Comparison of ENCODE assay signal across 8 mouse cellular contexts in genomic region chr19:6376255-6376564, GRCm38 (mm10). TPM values are rescaled to one million over a fixed set of nuclear protein-coding genes. Genes with fewer than 3 reads are reported as not detected.
DNase-seq lines count a peak whose midpoint lies in the region; ATAC-seq lines count a peak whose summit lies in the region.

No protein-coding gene starts in this region.

- peak; percentile 62 to 80 for DNase-seq in heart, postnatal 14 days
- DNase-seq in right cerebral cortex, postnatal 14 days: peak; percentile 77
- DNase-seq in right cerebral cortex, adult 18-20 months: no peak
- peak; percentile 66 for DNase-seq in adrenal gland, postnatal 25 days

- peaks cover 88% of the 10 kb centered on the region for H3K36me3 ChIP-seq in heart, embryonic 12.5 days

- H3K9me3 ChIP-seq in heart, embryonic 12.5 days (replicated peaks): no peaks in the 10 kb centered on the region

- WGBS in heart, embryonic 12.5 days: 82% methylated on average over 14 of the region's 14 CpGs

- ATAC-seq in heart, embryonic 12.5 days (ENCODE audit: insufficient number of reproducible peaks, low FRiP score): no peak
- 0 out of 2 replicates have a peak, but pooled peaks have one; percentile 44 for ATAC-seq in erythroblast, adult 5-6 weeks (replicated peaks; ENCODE audit: low FRiP score, poor library complexity, severe bottlenecking)
- ATAC-seq in megakaryocyte-erythroid progenitor cell, adult 5-6 weeks (replicated peaks; ENCODE audit: low FRiP score, low TSS enrichment, poor library complexity, severe bottlenecking): 0 out of 2 replicates have a peak, but pooled peaks have one; percentile 48
- no peak for ATAC-seq in inflammation-experienced regulatory T-cells, adult 6 months

- H3K4me3 ChIP-seq in heart, embryonic 12.5 days: no peak overlapping the region

- H3K27ac ChIP-seq in heart, embryonic 12.5 days (ENCODE audit: poor library complexity, severe bottlenecking): no peak overlapping the region

- no peak overlapping the region for H3K9ac ChIP-seq in heart, embryonic 12.5 days

- intact Hi-C loops in heart, postnatal 14 days (cut with DNase I): loop anchor here (2.0 kb wide), 1 partner anchor 77 kb away; no protein-coding TSS in a partner anchor

- no peaks in the 10 kb centered on the region for H3K27me3 ChIP-seq in heart, embryonic 12.5 days (replicated peaks)

- no peak overlapping the region for H3K4me2 ChIP-seq in heart, embryonic 12.5 days

- peaks cover 15% of the 10 kb centered on the region for H3K4me1 ChIP-seq in heart, embryonic 12.5 days (replicated peaks)

RNA-seq across cellular contexts. Expression of gene Pygm, which starts 8.0 kb away (rescaled TPM):
- total RNA-seq in heart, postnatal 14 days (2021): 100 to 1,000 TPM; 824 to 866 TPM
- polyA plus RNA-seq in heart, embryonic 12.5 days (2016; fragmentation: Nextera tagmentation; extraction: Ambion mirVana): 224 and 234 TPM in 2 replicates
- 61.6 and 85.9 TPM in 2 replicates for total RNA-seq in adrenal gland, postnatal 25 days (2021)
- not detected in 2 replicates for total RNA-seq in erythroblast, adult 5-6 weeks (2015; ENCODE audit: low replicate concordance)
- not detected in 2 replicates for total RNA-seq in erythroblast, adult 5-6 weeks (2017; ENCODE audit: low replicate concordance)
- total RNA-seq in megakaryocyte-erythroid progenitor cell, adult 5-6 weeks (2014; fragmentation: Nextera tagmentation): 4.9 TPM in 1 of 2 replicates, not detected in the other
- 0.04 and 4.9 TPM in 2 replicates for total RNA-seq in megakaryocyte-erythroid progenitor cell, adult 5-6 weeks (2017)
- polyA plus RNA-seq in inflammation-experienced regulatory T-cells, adult 6 months (2017; shearing (Covaris generic)): 1 to 10 TPM; 3.4 to 6.5 (median 5.7) TPM

RNA-seq across cellular contexts. Expression of gene Sf1, which starts 12.7 kb away (rescaled TPM):
- 100 to 1,000 TPM; 102 to 105 TPM for total RNA-seq in heart, postnatal 14 days (2021)
- polyA plus RNA-seq in heart, embryonic 12.5 days (2016; fragmentation: Nextera tagmentation; extraction: Ambion mirVana): 127 and 130 TPM in 2 replicates
- 211 and 245 TPM in 2 replicates for total RNA-seq in adrenal gland, postnatal 25 days (2021)
- 71.3 and 72.7 TPM in 2 replicates for total RNA-seq in erythroblast, adult 5-6 weeks (2015; ENCODE audit: low replicate concordance)
- 42.1 and 81.4 TPM in 2 replicates for total RNA-seq in erythroblast, adult 5-6 weeks (2017; ENCODE audit: low replicate concordance)
- 286 and 398 TPM in 2 replicates for total RNA-seq in megakaryocyte-erythroid progenitor cell, adult 5-6 weeks (2014; fragmentation: Nextera tagmentation)
- 253 and 302 TPM in 2 replicates for total RNA-seq in megakaryocyte-erythroid progenitor cell, adult 5-6 weeks (2017)
- polyA plus RNA-seq in inflammation-experienced regulatory T-cells, adult 6 months (2017; shearing (Covaris generic)): 10 to 100 TPM; 53.3 to 63.5 (median 59.1) TPM

RNA-seq across cellular contexts. Expression of gene Rasgrp2, which starts 22.9 kb away (rescaled TPM):
- total RNA-seq in heart, postnatal 14 days (2021): 10 to 100 TPM; 66.6 to 70.7 TPM
- 43.8 and 45.8 TPM in 2 replicates for polyA plus RNA-seq in heart, embryonic 12.5 days (2016; fragmentation: Nextera tagmentation; extraction: Ambion mirVana)
- 37.6 and 39.5 TPM in 2 replicates for total RNA-seq in adrenal gland, postnatal 25 days (2021)
- 55.4 and 90.1 TPM in 2 replicates for total RNA-seq in erythroblast, adult 5-6 weeks (2015; ENCODE audit: low replicate concordance)
- 31.9 and 39.0 TPM in 2 replicates for total RNA-seq in erythroblast, adult 5-6 weeks (2017; ENCODE audit: low replicate concordance)
- 41.2 and 64.6 TPM in 2 replicates for total RNA-seq in megakaryocyte-erythroid progenitor cell, adult 5-6 weeks (2014; fragmentation: Nextera tagmentation)
- total RNA-seq in megakaryocyte-erythroid progenitor cell, adult 5-6 weeks (2017): 21.6 and 32.0 TPM in 2 replicates
- 100 to 1,000 TPM in 1 of 3 experiments, 10 to 100 TPM in 2; 59.9 to 201 (median 68.4) TPM for polyA plus RNA-seq in inflammation-experienced regulatory T-cells, adult 6 months (2017; shearing (Covaris generic))

RNA-seq across cellular contexts. Expression of gene Map4k2, which starts 35.3 kb away (rescaled TPM):
- 10 to 100 TPM; 56.3 TPM for total RNA-seq in heart, postnatal 14 days (2021)
- 14.1 and 15.7 TPM in 2 replicates for polyA plus RNA-seq in heart, embryonic 12.5 days (2016; fragmentation: Nextera tagmentation; extraction: Ambion mirVana)
- 44.7 and 56.3 TPM in 2 replicates for total RNA-seq in adrenal gland, postnatal 25 days (2021)
- total RNA-seq in erythroblast, adult 5-6 weeks (2015; ENCODE audit: low replicate concordance): 21.5 and 30.0 TPM in 2 replicates
- 14.5 and 21.1 TPM in 2 replicates for total RNA-seq in erythroblast, adult 5-6 weeks (2017; ENCODE audit: low replicate concordance)
- 37.3 and 41.8 TPM in 2 replicates for total RNA-seq in megakaryocyte-erythroid progenitor cell, adult 5-6 weeks (2014; fragmentation: Nextera tagmentation)
- total RNA-seq in megakaryocyte-erythroid progenitor cell, adult 5-6 weeks (2017): 9.4 and 27.2 TPM in 2 replicates
- 100 to 1,000 TPM in 1 of 3 experiments, 10 to 100 TPM in 2; 68.4 to 105 (median 88.5) TPM for polyA plus RNA-seq in inflammation-experienced regulatory T-cells, adult 6 months (2017; shearing (Covaris generic))

RNA-seq across cellular contexts. Expression of gene Men1, which starts 41.4 kb away (rescaled TPM):
- 10 to 100 TPM; 18.2 to 18.5 TPM for total RNA-seq in heart, postnatal 14 days (2021)
- 48.7 and 52.1 TPM in 2 replicates for polyA plus RNA-seq in heart, embryonic 12.5 days (2016; fragmentation: Nextera tagmentation; extraction: Ambion mirVana)
- total RNA-seq in adrenal gland, postnatal 25 days (2021): 60.1 and 69.7 TPM in 2 replicates
- 6.0 and 7.3 TPM in 2 replicates for total RNA-seq in erythroblast, adult 5-6 weeks (2015; ENCODE audit: low replicate concordance)
- total RNA-seq in erythroblast, adult 5-6 weeks (2017; ENCODE audit: low replicate concordance): 2.5 and 9.6 TPM in 2 replicates
- total RNA-seq in megakaryocyte-erythroid progenitor cell, adult 5-6 weeks (2014; fragmentation: Nextera tagmentation): 39.8 and 56.2 TPM in 2 replicates
- total RNA-seq in megakaryocyte-erythroid progenitor cell, adult 5-6 weeks (2017): 17.8 and 19.8 TPM in 2 replicates
- 10 to 100 TPM; 15.8 to 18.7 (median 16.3) TPM for polyA plus RNA-seq in inflammation-experienced regulatory T-cells, adult 6 months (2017; shearing (Covaris generic))

Comparison
In these comparisons a context has a peak if more than half of its experiments do, and no peak if none do; other contexts are left out.
1. ATAC-seq: peak in erythroblast, adult 5-6 weeks (single experiment) and megakaryocyte-erythroid progenitor cell, adult 5-6 weeks (single experiment); none in heart, embryonic 12.5 days (single experiment) and inflammation-experienced regulatory T-cells, adult 6 months (single experiment).
2. RNA of gene Pygm, which starts 8.0 kb away (total RNA-seq): 824 to 866 TPM in heart, postnatal 14 days and 61.6 to 85.9 TPM in adrenal gland, postnatal 25 days; 0.04 to 4.9 TPM in megakaryocyte-erythroid progenitor cell, adult 5-6 weeks and not detected in erythroblast, adult 5-6 weeks; every median in the first group is over 10 times any median in the second.